Mouse (Mus musculus) thymus, adult 2 months (tissue): ENCODE results near the gene Slfn9. TPM values are rescaled to one million over a fixed set of nuclear protein-coding genes. Genes with fewer than 3 reads are reported as not detected.
A peak's percentile ranks its signal among the peaks of the same experiment; 100 is the strongest.
"Not testable (repeated sequence)": the region's sequence is repeated elsewhere in the genome, so short reads cannot be mapped to it uniquely, and the experiment has no call there.

Source experiments
- DNase-seq: peaks from one replicate; pipeline ENCODE4 v3.0.0; 2021
- H3K27ac ChIP-seq: fragments of 200-500 bp; 2 replicates; pipeline ENCODE4 v1.5.1; 2012; ENCODE audit warnings: low read length, control low read depth; ENCODE audit not compliant: control insufficient read depth, insufficient read depth
- H3K27me3 ChIP-seq: fragments of 200-500 bp; 2 replicates; pipeline ENCODE4 v1.6.1; 2012; ENCODE audit warnings: mild to moderate bottlenecking, low read length, moderate library complexity, mixed read lengths; ENCODE audit not compliant: control insufficient read depth, insufficient read depth
- H3K36me3 ChIP-seq: fragments of 200-500 bp; 2 replicates; pipeline ENCODE4 v1.6.1; 2012; ENCODE audit warnings: mild to moderate bottlenecking, low read length, moderate library complexity; ENCODE audit not compliant: control insufficient read depth, insufficient read depth
- H3K4me1 ChIP-seq: fragments of 200-500 bp; replicated peaks from 2 replicates; pipeline ENCODE4 v1.6.1; 2012; ENCODE audit warnings: low read length; ENCODE audit not compliant: control insufficient read depth, insufficient read depth
- H3K4me3 ChIP-seq: fragments of 200-500 bp; 2 replicates; pipeline ENCODE4 v1.5.1; 2012; ENCODE audit warnings: mild to moderate bottlenecking, low read length, control low read depth, moderate library complexity; ENCODE audit not compliant: control insufficient read depth, insufficient read depth
- CTCF ChIP-seq: fragments of 200-500 bp; IDR thresholded peaks from 2 replicates; pipeline ENCODE4 v1.5.1; 2012; ENCODE audit warnings: mild to moderate bottlenecking, control low read depth, low read length, moderate library complexity, borderline replicate concordance; ENCODE audit not compliant: control insufficient read depth, poor library complexity, insufficient read depth; ENCODE audit errors: extremely low read depth
- POLR2A ChIP-seq: fragments of 200-500 bp; IDR thresholded peaks from 2 replicates; pipeline ENCODE4 v1.6.1; 2012; ENCODE audit warnings: mild to moderate bottlenecking, low read length, control low read depth, moderate library complexity; ENCODE audit not compliant: control insufficient read depth, poor library complexity, insufficient read depth; ENCODE audit errors: extremely low read depth
- WGBS: fragments of 180-500 bp; shearing (Covaris S2); methylation state at CpG from one replicate; pipeline ENCODE4 v1.1.7; 2018; 5-methylcytosine and 5-hydroxymethylcytosine counted together
- polyA plus RNA-seq: library from polyadenylated mRNA; depleted of rRNA; stranded (reverse); fragments of >200 nt; gene quantifications from 2 replicates; pipeline ENCODE4 v1.2.3, GENCODE M21; 2012

Gene Slfn9
- polyA plus RNA-seq, 1 experiment = 3.3 TPM

GRCm38 (mm10) chr11:82949036-82949435 lies 42.6 kb downstream of the Slfn9 start:
- DNase-seq = no peak
- TF ChIP-seq CTCF (no peak), POLR2A (no peak)
- no peaks in the 10 kb centered on the region for H3K27me3 ChIP-seq
- H3K4me3 ChIP-seq = no peak overlapping the region
- H3K36me3 ChIP-seq = no peaks in the 10 kb centered on the region
- H3K4me1 ChIP-seq = peaks cover 47% of the 10 kb centered on the region
- H3K27ac ChIP-seq = no peak overlapping the region
- WGBS = 94% methylated on average over 9 of the region's 9 CpGs

- Histone ChIP-seq H3K27ac (peak overlapping the region; percentile 93), H3K4me1 (peaks cover 46% of the 10 kb centered on the region), H3K36me3 (no peaks in the 10 kb centered on the region), H3K4me3 (no peak overlapping the region), H3K27me3 (no peaks in the 10 kb centered on the region)
- 5% methylated on average over 4 of the region's 4 CpGs for whole genome bisulfite sequencing
- TF ChIP-seq CTCF (no peak), POLR2A (no peak)
- DNase-seq = peak; percentile 58
These were observed 44.2 kb downstream of the Slfn9 start for GRCm38 (mm10) chr11:82947457-82947856.

- H3K4me1 ChIP-seq = peaks cover 36% of the 10 kb centered on the region
- no peak overlapping the region for H3K4me3 ChIP-seq
- 94% methylated on average over 2 of the region's 2 CpGs for WGBS
- no peaks in the 10 kb centered on the region for H3K27me3 ChIP-seq
- no peak for TF ChIP-seq POLR2A
- TF ChIP-seq CTCF = no peak
- DNase-seq = no peak
- H3K36me3 ChIP-seq = no peaks in the 10 kb centered on the region
- H3K27ac ChIP-seq = no peak overlapping the region
These were observed 46.0 kb downstream of the Slfn9 start for GRCm38 (mm10) chr11:82945636-82946035.

GRCm38 (mm10) chr11:82943336-82943735 lies 48.3 kb downstream of the Slfn9 start:
- Histone ChIP-seq H3K4me1 (peaks cover 30% of the 10 kb centered on the region), H3K36me3 (no peaks in the 10 kb centered on the region), H3K4me3 (no peak overlapping the region), H3K27ac (no peak overlapping the region), H3K27me3 (no peaks in the 10 kb centered on the region; the same call in 1 of the 2 replicates)
- 66% methylated on average over 6 of the region's 6 CpGs for WGBS
- TF ChIP-seq POLR2A (no peak), CTCF (no peak)
- DNase-seq = peak; percentile 24

- 2% methylated on average over 29 of the region's 29 CpGs for WGBS
- Histone ChIP-seq H3K4me1 (peaks cover 10% of the 10 kb centered on the region), H3K4me3 (peak overlapping the region; percentile 20; the same call in 1 of the 2 replicates), H3K27ac (no peak overlapping the region), H3K27me3 (peaks cover 42% of the 10 kb centered on the region), H3K36me3 (no peaks in the 10 kb centered on the region)
- DNase-seq = no peak
- TF ChIP-seq POLR2A (no peak), CTCF (no peak)
These were observed 58.4 kb downstream of the Slfn9 start for GRCm38 (mm10) chr11:82933186-82933585.

- H3K27ac ChIP-seq, DNase-seq, H3K4me3 ChIP-seq, H3K4me1 ChIP-seq, H3K36me3 ChIP-seq: not testable (repeated sequence)
- WGBS = 6% methylated on average over 116 of the region's 119 CpGs
- peaks cover 42% of the 10 kb centered on the region for H3K27me3 ChIP-seq
These were observed 59.8 kb downstream of the Slfn9 start for GRCm38 (mm10) chr11:82931671-82932450.

GRCm38 (mm10) chr11:82931161-82931560 lies 60.5 kb downstream of the Slfn9 start:
- H3K4me1 ChIP-seq, H3K4me3 ChIP-seq, DNase-seq, H3K36me3 ChIP-seq, H3K27ac ChIP-seq: not testable (repeated sequence)
- 11% methylated on average over 63 of the region's 63 CpGs for WGBS
- peaks cover 42% of the 10 kb centered on the region for H3K27me3 ChIP-seq

- not testable (repeated sequence) for H3K36me3 ChIP-seq, H3K4me1 ChIP-seq, DNase-seq, H3K27ac ChIP-seq, H3K4me3 ChIP-seq
- 21% methylated on average over 84 of the region's 85 CpGs for WGBS
- peaks cover 39% of the 10 kb centered on the region for H3K27me3 ChIP-seq
These were observed 61.2 kb downstream of the Slfn9 start for GRCm38 (mm10) chr11:82930391-82930955.
